Mouse (Mus musculus): ENCODE data around the gene Uap1l1. TPM values are rescaled to one million over a fixed set of nuclear protein-coding genes. Genes with fewer than 3 reads are reported as not detected.

Gene Uap1l1
- total and polyA plus RNA-seq, 3 experiments, result 4.7 to 12.6 TPM; not detected in 1

DNA sequence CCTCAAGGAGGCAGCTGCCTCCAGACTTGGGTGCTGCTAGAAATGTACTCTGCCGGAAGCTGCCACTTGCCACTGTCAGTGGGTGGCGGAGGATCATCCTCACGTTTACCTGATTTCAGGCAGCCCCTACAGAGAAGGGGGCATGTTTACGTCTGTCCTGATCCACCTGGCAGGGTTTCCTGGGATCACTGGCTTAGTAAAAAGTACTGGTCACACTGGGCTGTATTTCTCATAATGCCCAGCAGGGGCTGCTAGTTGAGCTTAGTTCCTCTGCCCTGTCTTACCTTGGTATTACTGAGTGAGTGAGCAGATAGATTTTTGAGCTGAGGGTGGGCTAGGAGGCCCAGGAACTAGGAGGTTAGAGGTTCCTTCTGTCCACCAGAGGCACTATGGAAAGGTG lies 11.1 kb upstream of the Uap1l1 start:
- Histone ChIP-seq H3K9ac (ENCODE audit: control insufficient read depth, low read depth, low read length, poor library complexity, severe bottlenecking) (no peak overlapping the region), H3K4me3 (ENCODE audit: control insufficient read depth in 1 of 2, insufficient read depth in 1 of 2, low read depth in 2 of 2, low read length in 2 of 2) (no peak overlapping the region), H3K79me2 (ENCODE audit: control insufficient read depth, insufficient read depth, low read length, poor library complexity) (peaks cover 18% of the 10 kb centered on the region), H3K36me3 (ENCODE audit: control insufficient read depth in 1 of 2, insufficient read depth in 2 of 2, low read length in 2 of 2) (peaks cover 0 to 3% of the 10 kb centered on the region in 2 experiments; a peak in 3 of 4 replicates), H3K4me1 (ENCODE audit: control insufficient read depth in 1 of 2, insufficient read depth in 2 of 2, low read length in 2 of 2) (peaks cover 0 to 10% of the 10 kb centered on the region in 2 experiments; a peak in 2 of 4 replicates), H3K27me3 (ENCODE audit: control insufficient read depth in 1 of 2, insufficient read depth in 2 of 2, low read length in 2 of 2) (no peaks in the 10 kb centered on the region), H3K9me3 (replicated peaks; ENCODE audit: insufficient read depth, low read length) (no peaks in the 10 kb centered on the region), H3K27ac (ENCODE audit: control insufficient read depth, low read depth, low read length) (no peak overlapping the region)
- DNase-seq (ENCODE audit: low read depth, low spot score), result peak; percentile 64
- TF ChIP-seq CTCF (IDR thresholded peaks at IDR 0.05 in 2 of 3, conservative IDR thresholded peaks at IDR 0.05 in 1 of 3; ENCODE audit: control insufficient read depth in 1 of 3, insufficient read depth in 1 of 3, low read depth in 2 of 3, low read length in 3 of 3, poor library complexity in 1 of 3, severe bottlenecking in 1 of 3), result peak; percentile 52 to 91 (median 72)
- TF ChIP-seq ETS1 (IDR thresholded peaks at IDR 0.05; ENCODE audit: low read depth, low read length), result no peak
- peak; percentile 26; the same call in 1 of the 2 replicates for TF ChIP-seq ZC3H11A (IDR thresholded peaks at IDR 0.05; ENCODE audit: low read depth, low read length)
- TF ChIP-seq SMC3 (IDR thresholded peaks at IDR 0.05; ENCODE audit: low read depth, low read length), result peak; percentile 56
- 0 out of 2 replicates have a peak, but pooled peaks have one; percentile 20 for TF ChIP-seq SIN3A (IDR thresholded peaks at IDR 0.05; ENCODE audit: low read length)
- TF ChIP-seq TBP (IDR thresholded peaks at IDR 0.05; ENCODE audit: low read depth, low read length), result no peak
- TF ChIP-seq RAD21 (IDR thresholded peaks at IDR 0.05; ENCODE audit: low read depth, low read length), result peak; percentile 46

DNA sequence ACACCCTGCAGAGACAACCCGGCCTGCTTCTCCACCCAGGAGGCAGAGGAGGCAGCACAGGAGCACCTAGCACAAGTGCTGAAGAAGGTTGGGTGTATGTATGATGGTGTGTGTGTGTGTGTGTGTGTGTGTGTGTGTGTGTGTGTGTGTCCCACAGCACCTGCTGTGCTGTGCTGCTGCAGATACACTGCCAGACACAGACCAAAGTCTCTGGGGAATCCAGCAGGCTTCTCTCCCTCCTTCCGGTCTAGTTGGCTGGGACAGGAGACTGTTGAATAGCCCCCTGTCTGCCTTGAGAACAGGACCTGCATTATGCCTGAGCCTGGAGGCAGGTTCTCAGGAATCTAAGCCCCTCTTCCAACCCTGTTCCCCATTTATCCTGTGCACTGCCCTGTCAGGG lies 7.9 kb upstream of the Uap1l1 start:
- H3K9ac ChIP-seq (ENCODE audit: control insufficient read depth, low read depth, low read length, poor library complexity, severe bottlenecking), result peak overlapping the region; percentile 86
- DNase-seq (ENCODE audit: low read depth, low spot score), result peak; percentile 32
- no peaks in the 10 kb centered on the region for H3K27me3 ChIP-seq (ENCODE audit: control insufficient read depth in 1 of 2, insufficient read depth in 2 of 2, low read length in 2 of 2)
- peaks cover 18% of the 10 kb centered on the region for H3K79me2 ChIP-seq (ENCODE audit: control insufficient read depth, insufficient read depth, low read length, poor library complexity)
- TF ChIP-seq E2F4 (IDR thresholded peaks at IDR 0.05; ENCODE audit: borderline replicate concordance, low read depth, low read length) (no peak), POLR2AphosphoS2 (IDR thresholded peaks at IDR 0.05; ENCODE audit: low read length) (no peak)
- no peak overlapping the region for H3K27ac ChIP-seq (ENCODE audit: control insufficient read depth, low read depth, low read length)
- peaks cover 0 to 7% of the 10 kb centered on the region in 2 experiments for H3K36me3 ChIP-seq (ENCODE audit: control insufficient read depth in 1 of 2, insufficient read depth in 2 of 2, low read length in 2 of 2)
- peak overlapping the region; percentile 85 to 86 for H3K4me3 ChIP-seq (ENCODE audit: control insufficient read depth in 1 of 2, insufficient read depth in 1 of 2, low read depth in 2 of 2, low read length in 2 of 2)
- peaks cover 4 to 16% of the 10 kb centered on the region in 2 experiments for H3K4me1 ChIP-seq (ENCODE audit: control insufficient read depth in 1 of 2, insufficient read depth in 2 of 2, low read length in 2 of 2)
- no peaks in the 10 kb centered on the region for H3K9me3 ChIP-seq (replicated peaks; ENCODE audit: insufficient read depth, low read length)

DNA sequence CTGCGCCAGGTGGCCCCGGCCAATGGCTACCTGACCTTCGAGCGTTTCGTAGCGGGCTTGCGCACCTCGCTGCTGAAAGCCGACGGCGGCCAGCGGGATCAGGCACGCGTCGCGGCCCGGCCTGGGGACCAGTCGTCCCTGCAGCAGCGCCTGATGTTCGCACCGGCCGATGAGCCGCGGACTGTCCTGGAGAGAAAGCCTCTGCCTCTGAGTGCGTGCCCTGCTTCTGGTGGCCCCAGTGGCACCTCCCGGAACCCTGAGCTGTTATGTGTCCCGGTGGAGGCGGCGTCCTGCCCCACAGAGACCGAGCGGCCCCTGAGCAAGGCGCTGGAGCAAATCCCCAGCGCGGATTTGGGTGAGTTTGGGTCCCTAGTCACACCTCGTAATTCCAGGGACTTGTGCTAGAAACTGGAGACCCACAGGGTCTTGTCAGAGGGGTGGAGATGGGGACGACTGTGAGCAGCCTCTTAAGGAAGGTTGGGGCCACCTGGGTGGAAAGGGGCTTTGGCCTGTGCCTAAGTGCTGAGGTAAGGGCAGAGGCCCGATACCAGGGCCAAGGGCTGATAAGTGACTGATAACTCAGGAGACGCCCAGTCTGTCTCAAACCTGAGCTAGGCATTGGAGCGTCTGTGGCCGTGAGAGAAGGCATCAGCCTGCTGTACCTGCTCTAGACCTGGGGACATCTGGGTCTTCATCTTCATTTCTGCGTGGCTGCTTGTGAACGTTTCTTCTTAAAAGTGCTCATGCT lies 7.3 kb upstream of the Uap1l1 start:
- Histone ChIP-seq H3K9me3 (replicated peaks; ENCODE audit: insufficient read depth, low read length) (no peaks in the 10 kb centered on the region), H3K9ac (ENCODE audit: control insufficient read depth, low read depth, low read length, poor library complexity, severe bottlenecking) (peak overlapping the region; percentile 86), H3K27ac (ENCODE audit: control insufficient read depth, low read depth, low read length) (peak overlapping the region; percentile 61), H3K27me3 (ENCODE audit: control insufficient read depth in 1 of 2, insufficient read depth in 2 of 2, low read length in 2 of 2) (no peaks in the 10 kb centered on the region), H3K4me3 (ENCODE audit: control insufficient read depth in 1 of 2, insufficient read depth in 1 of 2, low read depth in 2 of 2, low read length in 2 of 2) (peak overlapping the region; percentile 85 to 86), H3K79me2 (ENCODE audit: control insufficient read depth, insufficient read depth, low read length, poor library complexity) (peaks cover 18% of the 10 kb centered on the region), H3K4me1 (ENCODE audit: control insufficient read depth in 1 of 2, insufficient read depth in 2 of 2, low read length in 2 of 2) (peaks cover 4 to 16% of the 10 kb centered on the region in 2 experiments), H3K36me3 (ENCODE audit: control insufficient read depth in 1 of 2, insufficient read depth in 2 of 2, low read length in 2 of 2) (peaks cover 0 to 7% of the 10 kb centered on the region in 2 experiments)
- peak; percentile 62 for DNase-seq (ENCODE audit: low read depth, low spot score)
- TF ChIP-seq KAT2A (conservative IDR thresholded peaks at IDR 0.05; ENCODE audit: low read depth, low read length), result no peak; the same call in 1 of the 2 replicates
- TF ChIP-seq TCF12 (IDR thresholded peaks at IDR 0.05; ENCODE audit: low read depth, low read length), result 0 out of 2 replicates have a peak, but pooled peaks have one; percentile 15
- TF ChIP-seq JUND (IDR thresholded peaks at IDR 0.05; ENCODE audit: low read depth, low read length), result no peak
- TF ChIP-seq POLR2AphosphoS2 (IDR thresholded peaks at IDR 0.05; ENCODE audit: low read length), result no peak
- TF ChIP-seq EP300 (IDR thresholded peaks at IDR 0.05; ENCODE audit: low read depth in 1 of 2, low read length in 2 of 2), result peak; percentile 26 to 56; a peak in 2 of 4 replicates
- TF ChIP-seq CHD2 (IDR thresholded peaks at IDR 0.05; ENCODE audit: low read length), result no peak
- no peak for TF ChIP-seq E2F4 (IDR thresholded peaks at IDR 0.05; ENCODE audit: borderline replicate concordance, low read depth, low read length)
- no peak for TF ChIP-seq SMC3 (IDR thresholded peaks at IDR 0.05; ENCODE audit: low read depth, low read length)
- TF ChIP-seq NRF1 (IDR thresholded peaks at IDR 0.05; ENCODE audit: insufficient read depth, low read depth, low read length, poor library complexity, severe bottlenecking), result no peak
- TF ChIP-seq MAZ (IDR thresholded peaks at IDR 0.05; ENCODE audit: low read depth, low read length), result no peak
- no peak for TF ChIP-seq MAFK (IDR thresholded peaks at IDR 0.05; ENCODE audit: borderline replicate concordance, low read depth, low read length)
- TF ChIP-seq UBTF (IDR thresholded peaks at IDR 0.05; ENCODE audit: borderline replicate concordance, insufficient read depth, low read depth, low read length), result 0 out of 2 replicates have a peak, but pooled peaks have one; percentile 29
- no peak for TF ChIP-seq POLR2A (IDR thresholded peaks at IDR 0.05; ENCODE audit: control insufficient read depth in 1 of 2, insufficient read depth in 1 of 2, low read depth in 1 of 2, low read length in 2 of 2, poor library complexity in 1 of 2)
- peak; percentile 66 for TF ChIP-seq GATA1 (IDR thresholded peaks at IDR 0.05; ENCODE audit: low read depth, low read length)
- TF ChIP-seq MYB (IDR thresholded peaks at IDR 0.05; ENCODE audit: low read depth, low read length), result no peak
- TF ChIP-seq ETS1 (IDR thresholded peaks at IDR 0.05; ENCODE audit: low read depth, low read length), result 0 out of 2 replicates have a peak, but pooled peaks have one; percentile 34
- TF ChIP-seq MAX (IDR thresholded peaks at IDR 0.05; ENCODE audit: low read length), result 0 out of 2 replicates have a peak, but pooled peaks have one; percentile 15
- no peak for TF ChIP-seq TBP (IDR thresholded peaks at IDR 0.05; ENCODE audit: low read depth, low read length)

Data from MEL (cell line).